Mouse (Mus musculus) layer of hippocampus, adult 18-20 months (tissue): ENCODE data around the gene Guk1. TPM values are rescaled to one million over a fixed set of nuclear protein-coding genes. Genes with fewer than 3 reads are reported as not detected.

Source experiments
- DNase-seq, 2 experiments: peaks; one replicate each; pipeline ENCODE4 v3.0.0; 2022; ENCODE audit warnings: low spot score in 2 of 2
- long read RNA-seq: library from polyadenylated mRNA; stranded (forward); transcript quantifications from one replicate; pipeline ENCODE4 v2.0.0, GENCODE M21; 2021
- total RNA-seq, 2 experiments: library from RNA; stranded (reverse); gene quantifications; 2 replicates each; pipeline ENCODE4 v1.2.3; 2021

Gene Guk1
- 100 to 1,000 TPM; 148 to 152 TPM for total RNA-seq
- long read RNA-seq, transcript Guk1-204 (8 exons, 1,078 nt), result major isoform, 92 of 112 reads
- long read RNA-seq, partial matches to known transcripts, result 8 of 112 reads
- long read RNA-seq, other reads (novel, unspliced or antisense), result 11 of 112 reads

GRCm38 (mm10) chr11:59192059-59192386 is at the start of gene Guk1:
Gene Guk1 (minus strand): TSS chr11:59192212.
- no peak for DNase-seq

GRCm38 (mm10) chr11:59239796-59240195 is 47.8 kb upstream of the Guk1 start:
- no peak for DNase-seq

GRCm38 (mm10) chr11:59239428-59239785 is 47.4 kb upstream of the Guk1 start:
- no peak for DNase-seq

- DNase-seq, result peak in 1 of 2 experiments; percentile 78
Measured at GRCm38 (mm10) chr11:59238525-59239427, 46.8 kb upstream of the Guk1 start.

- no peak for DNase-seq
Measured at GRCm38 (mm10) chr11:59232797-59233196, 40.8 kb upstream of the Guk1 start.

GRCm38 (mm10) chr11:59230144-59230760 is 38.2 kb upstream of the Guk1 start:
- DNase-seq, result peak in 1 of 2 experiments; percentile 66

- peak; percentile 94 to 98 for DNase-seq
Measured at GRCm38 (mm10) chr11:59228122-59228953, 36.3 kb upstream of the Guk1 start, which contains the start of gene Arf1. Gene Arf1 (minus strand): TSS chr11:59228270.

GRCm38 (mm10) chr11:59227604-59228121 is 35.7 kb upstream of the Guk1 start:
- DNase-seq, result no peak

- peak in 1 of 2 experiments; percentile 16 for DNase-seq
Measured at GRCm38 (mm10) chr11:59226787-59227603, 35.0 kb upstream of the Guk1 start.

- no peak for DNase-seq
Measured at GRCm38 (mm10) chr11:59226251-59226650, 34.2 kb upstream of the Guk1 start.

- DNase-seq, result no peak
Measured at GRCm38 (mm10) chr11:59225167-59225566, 33.2 kb upstream of the Guk1 start.

GRCm38 (mm10) chr11:59224470-59224869 is 32.5 kb upstream of the Guk1 start:
- no peak for DNase-seq

- no peak for DNase-seq
Measured at GRCm38 (mm10) chr11:59224025-59224424, 32.0 kb upstream of the Guk1 start.

- DNase-seq, result no peak
Measured at GRCm38 (mm10) chr11:59222306-59222705, 30.3 kb upstream of the Guk1 start.

- no peak for DNase-seq
Measured at GRCm38 (mm10) chr11:59221604-59222003, 29.6 kb upstream of the Guk1 start.

GRCm38 (mm10) chr11:59219064-59219463 is 27.1 kb upstream of the Guk1 start:
- DNase-seq, result no peak

- peak in 1 of 2 experiments; percentile 18 for DNase-seq
Measured at GRCm38 (mm10) chr11:59218389-59218998, 26.5 kb upstream of the Guk1 start.

GRCm38 (mm10) chr11:59216955-59217354 is 24.9 kb upstream of the Guk1 start:
- peak; percentile 64 to 80 for DNase-seq

- DNase-seq, result no peak
Measured at GRCm38 (mm10) chr11:59212892-59213494, 21.0 kb upstream of the Guk1 start.
